Mouse (Mus musculus) spleen, adult 18-20 months (tissue): ENCODE data around the gene Gm9639.
"Not testable (repeated sequence)": the region's sequence is repeated elsewhere in the genome, so short reads cannot be mapped to it uniquely, and the experiment has no call there.

ENCODE experiments used
- DNase-seq, 2 experiments: peaks; one replicate each; pipeline ENCODE4 v3.0.0; 2022; ENCODE audit warnings: mixed read lengths in 2 of 2

The Gm9639 gene

DNA sequence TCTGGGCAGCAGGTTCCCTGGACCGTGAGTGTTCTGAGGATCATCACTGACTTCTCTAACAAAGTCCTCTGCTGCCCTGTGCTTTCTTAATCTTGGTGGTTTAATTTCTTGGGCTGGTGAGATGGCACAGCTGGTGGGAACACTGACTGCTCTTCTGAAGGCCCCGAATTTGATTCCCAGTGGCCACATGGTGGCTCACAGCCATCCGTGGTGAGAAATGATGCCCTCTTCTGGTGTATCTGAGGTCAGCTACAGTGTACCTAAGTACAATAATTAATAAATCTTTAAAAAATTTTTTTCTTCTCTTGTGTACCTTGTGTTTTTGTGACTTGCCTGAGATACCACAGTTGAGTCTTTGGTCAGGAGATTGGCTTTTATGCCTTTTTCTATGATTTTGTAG, 42.6 kb downstream of the Gm9639 start:
- not testable (repeated sequence) for DNase-seq

DNA sequence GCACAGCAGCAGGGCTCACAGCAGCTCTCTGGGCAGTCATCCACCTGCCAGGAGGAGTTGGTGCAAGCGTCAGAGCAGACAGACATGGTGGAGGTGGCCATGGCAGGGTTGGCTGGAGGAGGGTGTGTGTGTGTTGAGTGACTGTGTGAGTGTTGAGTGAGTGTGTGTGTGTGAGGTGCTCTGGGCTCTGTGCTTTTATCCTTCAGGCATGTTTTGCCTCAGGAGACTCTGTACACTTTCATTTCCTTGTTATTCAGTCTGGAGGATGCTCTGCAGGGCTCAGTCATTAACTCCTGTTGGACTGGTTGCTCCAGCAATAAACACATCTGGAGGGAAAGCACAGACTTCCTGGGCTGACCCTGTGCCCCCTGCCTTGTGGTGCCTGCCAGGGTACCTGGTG, 43.6 kb downstream of the Gm9639 start, which contains the start of gene Gm9736:
Gene Gm9736 (minus strand): TSS at position 101 of the 400 bp plus-strand sequence.
- not testable (repeated sequence) for DNase-seq

DNA sequence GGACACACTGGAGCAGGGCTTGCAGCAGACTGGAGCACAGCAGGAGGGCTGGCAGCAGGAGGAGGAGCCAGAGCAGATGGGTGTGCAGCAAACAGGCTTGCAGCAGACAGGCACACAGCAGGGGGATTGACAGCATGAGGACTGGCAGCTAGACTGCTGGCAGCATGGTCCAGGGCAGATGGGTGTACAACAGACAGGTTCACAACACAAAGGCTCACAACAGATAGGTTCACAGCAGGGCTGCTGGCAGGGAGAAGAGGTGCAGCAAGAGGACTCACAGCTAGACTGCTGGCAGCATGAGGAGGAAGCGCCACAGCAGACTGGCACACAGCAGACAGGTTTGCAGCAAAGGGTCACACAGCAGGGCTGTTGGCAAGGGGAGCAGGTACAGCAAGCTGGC, 44.2 kb downstream of the Gm9639 start:
- not testable (repeated sequence) for DNase-seq
